Mouse (Mus musculus) forebrain, embryonic 11.5 days (tissue): Measurements from ENCODE around the gene Hectd4. TPM values are rescaled to one million over a fixed set of nuclear protein-coding genes. Genes with fewer than 3 reads are reported as not detected.

Experiments
- ATAC-seq: fragments of 200-750 bp; cut with Nextera tagmentation; replicated peaks from 2 replicates; pipeline ENCODE4 v1.8.0; 2017; ENCODE audit warnings: moderate TSS enrichment; ENCODE audit not compliant: low FRiP score
- DNase-seq: peaks from one replicate; pipeline ENCODE4 v3.0.0-alpha.2; 2017; ENCODE audit warnings: low spot score
- H3K27ac ChIP-seq: fragments of 300-500 bp; sonication (generic); 2 replicates; pipeline ENCODE4 v1.5.1; 2014; ENCODE audit warnings: low read depth, low read length
- H3K27me3 ChIP-seq: fragments of 300-500 bp; sonication (generic); 2 replicates; pipeline ENCODE4 v1.6.1; 2014; ENCODE audit warnings: mild to moderate bottlenecking, low read length, mixed read lengths; ENCODE audit not compliant: control insufficient read depth, insufficient read depth
- H3K36me3 ChIP-seq: fragments of 300-500 bp; sonication (generic); 2 replicates; pipeline ENCODE4 v1.6.1; 2014; ENCODE audit warnings: mild to moderate bottlenecking, low read length, moderate library complexity, mixed read lengths; ENCODE audit not compliant: control insufficient read depth, insufficient read depth
- H3K4me1 ChIP-seq: fragments of 300-500 bp; sonication (generic); replicated peaks from 2 replicates; pipeline ENCODE4 v1.6.1; 2014; ENCODE audit warnings: low read length, mixed read lengths; ENCODE audit not compliant: control insufficient read depth, insufficient read depth
- H3K4me2 ChIP-seq: fragments of 300-500 bp; sonication (generic); 2 replicates; pipeline ENCODE4 v1.6.1; 2014; ENCODE audit warnings: low read depth, mild to moderate bottlenecking, low read length, moderate library complexity, mixed read lengths; ENCODE audit not compliant: severe bottlenecking
- H3K4me3 ChIP-seq: fragments of 300-500 bp; sonication (generic); 2 replicates; pipeline ENCODE4 v1.5.1; 2014; ENCODE audit warnings: low read depth, low read length
- H3K9ac ChIP-seq: fragments of 300-500 bp; sonication (generic); 2 replicates; pipeline ENCODE4 v1.6.1; 2014; ENCODE audit warnings: low read length
- H3K9me3 ChIP-seq: fragments of 300-500 bp; sonication (generic); 2 replicates; pipeline ENCODE4 v1.6.1; 2016; ENCODE audit warnings: low read length, mixed read lengths; ENCODE audit not compliant: control insufficient read depth
- WGBS: fragments of 180-500 bp; shearing (Covaris S2); extraction: QIAGEN DNeasy Blood & Tissue Kit; methylation state at CpG from one replicate; pipeline ENCODE4 v1.1.7; 2014; 5-methylcytosine and 5-hydroxymethylcytosine counted together
- polyA plus RNA-seq: library from polyadenylated mRNA; unstranded; fragments of >200 nt; fragmentation: Nextera tagmentation; extraction: Ambion mirVana; gene quantifications from 2 replicates; pipeline ENCODE4 v1.2.1, GENCODE M21; 2014

Gene Hectd4
- polyA plus RNA-seq, 1 experiment from 2014 or later: 13.4 TPM

- Histone ChIP-seq H3K4me1 (peaks cover 8% of the 10 kb centered on the region; the same call in 1 of the 2 replicates), H3K4me3 (peak overlapping the region; percentile 75), H3K9me3 (no peaks in the 10 kb centered on the region), H3K36me3 (no peaks in the 10 kb centered on the region), H3K27ac (no peak overlapping the region), H3K9ac (no peak overlapping the region), H3K4me2 (peak overlapping the region; percentile 67), H3K27me3 (peaks cover 4% of the 10 kb centered on the region; the same call in 1 of the 2 replicates)
- ATAC-seq: peak; percentile 13; the same call in 1 of the 2 replicates
- 34% methylated on average over 22 of the region's 22 CpGs for WGBS
- DNase-seq: no peak
These were observed 166.3 kb downstream of the Hectd4 start for GRCm38 (mm10) chr5:121386120-121386909.

- no peak overlapping the region for H3K27ac ChIP-seq
- WGBS: 67% methylated on average over 4 of the region's 4 CpGs
- H3K9ac ChIP-seq: no peak overlapping the region
- no peaks in the 10 kb centered on the region for H3K36me3 ChIP-seq
- no peaks in the 10 kb centered on the region for H3K9me3 ChIP-seq
- DNase-seq (no peak), ATAC-seq (no peak)
- H3K4me2 ChIP-seq: no peak overlapping the region
- peaks cover 4% of the 10 kb centered on the region; the same call in 1 of the 2 replicates for H3K27me3 ChIP-seq
- H3K4me3 ChIP-seq: no peak overlapping the region
- peaks cover 8% of the 10 kb centered on the region; the same call in 1 of the 2 replicates for H3K4me1 ChIP-seq
These were observed 167.1 kb downstream of the Hectd4 start for GRCm38 (mm10) chr5:121387126-121387525.

- Histone ChIP-seq H3K27ac (no peak overlapping the region), H3K36me3 (no peaks in the 10 kb centered on the region), H3K4me1 (peaks cover 8% of the 10 kb centered on the region; the same call in 1 of the 2 replicates), H3K27me3 (peaks cover 4% of the 10 kb centered on the region; the same call in 1 of the 2 replicates), H3K4me2 (no peak overlapping the region), H3K9ac (no peak overlapping the region), H3K9me3 (no peaks in the 10 kb centered on the region), H3K4me3 (no peak overlapping the region)
- DNase-seq (no peak), ATAC-seq (no peak)
- 72% methylated on average over 7 of the region's 7 CpGs for WGBS
These were observed 169.1 kb downstream of the Hectd4 start for GRCm38 (mm10) chr5:121389106-121389505.

- H3K36me3 ChIP-seq: no peaks in the 10 kb centered on the region
- no peak overlapping the region for H3K27ac ChIP-seq
- H3K9ac ChIP-seq: no peak overlapping the region
These were observed 169.7 kb downstream of the Hectd4 start for GRCm38 (mm10) chr5:121389691-121390090.

DNA sequence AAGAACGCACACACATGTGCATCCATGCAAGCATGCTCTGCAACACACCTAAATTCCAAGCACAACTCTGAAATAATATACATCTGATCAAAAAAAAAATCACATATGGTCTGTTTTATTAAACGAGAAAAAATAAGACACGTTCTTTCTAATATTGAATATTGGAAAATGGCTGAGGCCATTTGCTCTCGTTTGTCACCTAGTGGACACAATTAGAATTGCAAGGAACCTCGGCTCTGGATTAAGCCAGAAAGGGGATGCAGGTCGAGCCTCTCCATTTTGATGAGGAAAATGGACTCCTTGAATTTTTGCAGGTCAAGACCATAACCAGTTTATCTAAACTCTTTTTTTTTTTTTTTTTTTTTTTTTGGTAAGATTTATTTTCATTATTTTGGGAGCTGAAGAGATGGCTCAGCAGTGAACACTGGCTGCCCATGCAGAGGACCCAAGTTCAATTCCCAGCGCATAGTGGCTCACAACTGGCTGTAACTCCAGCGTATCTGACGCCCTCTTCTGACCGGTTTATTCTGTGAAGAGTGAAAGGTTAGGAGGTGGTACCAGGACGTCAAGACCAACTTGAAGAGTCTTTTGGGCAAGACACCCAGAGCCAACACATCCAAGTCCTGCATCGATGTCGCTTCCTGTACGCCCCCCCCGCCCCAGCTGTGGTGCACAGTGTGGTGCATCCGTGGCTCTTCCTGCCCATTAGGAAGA is 172.8 kb downstream of the Hectd4 start:
- H3K36me3 ChIP-seq: no peaks in the 10 kb centered on the region
- ATAC-seq: no peak
- no peak overlapping the region for H3K4me2 ChIP-seq
- no peak overlapping the region for H3K9ac ChIP-seq
- WGBS: 63% methylated on average over 16 of the region's 16 CpGs
- H3K4me1 ChIP-seq: no peaks in the 10 kb centered on the region
- no peak overlapping the region for H3K4me3 ChIP-seq
- DNase-seq: no peak
- no peaks in the 10 kb centered on the region for H3K27me3 ChIP-seq
- no peaks in the 10 kb centered on the region for H3K9me3 ChIP-seq
- no peak overlapping the region for H3K27ac ChIP-seq

More at GRCm38 (mm10) chr5:121389691-121390090, 169.7 kb downstream of the Hectd4 start:
- DNase-seq (no peak), ATAC-seq (no peak)
- H3K4me3 ChIP-seq: no peak overlapping the region
- H3K4me2 ChIP-seq: no peak overlapping the region
- peaks cover 4% of the 10 kb centered on the region; the same call in 1 of the 2 replicates for H3K4me1 ChIP-seq
- peaks cover 4% of the 10 kb centered on the region; the same call in 1 of the 2 replicates for H3K27me3 ChIP-seq
- H3K9me3 ChIP-seq: no peaks in the 10 kb centered on the region

- 87% methylated on average over 3 of the region's 3 CpGs for WGBS
These were observed 173.4 kb downstream of the Hectd4 start for GRCm38 (mm10) chr5:121393402-121393801.

DNA sequence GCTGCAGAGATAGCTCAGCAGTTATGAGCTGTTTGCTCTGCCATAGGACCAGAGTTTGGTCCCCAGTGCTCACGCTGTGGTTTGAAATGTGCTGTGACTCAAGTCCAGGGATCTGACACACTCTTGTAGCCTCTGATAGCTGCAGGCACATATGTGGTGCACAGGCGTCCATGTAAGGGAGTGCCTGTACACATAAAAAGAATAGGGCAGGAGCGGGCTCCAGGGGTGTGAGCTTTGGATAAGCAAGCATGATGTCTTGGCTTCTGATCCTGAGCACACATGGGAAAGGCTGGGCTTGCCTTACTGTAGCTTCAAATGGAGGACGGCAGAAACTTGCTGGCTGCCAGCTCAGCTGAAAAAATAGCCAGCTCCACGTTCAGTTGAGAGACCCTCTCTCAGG is 175.6 kb downstream of the Hectd4 start:
- WGBS: 84% methylated on average over 5 of the region's 5 CpGs

More at GRCm38 (mm10) chr5:121393402-121393801, 173.4 kb downstream of the Hectd4 start:
- H3K9ac ChIP-seq: no peak overlapping the region
- no peak overlapping the region for H3K27ac ChIP-seq
- ATAC-seq: no peak
- no peak overlapping the region for H3K4me3 ChIP-seq
- H3K27me3 ChIP-seq: no peaks in the 10 kb centered on the region
- H3K36me3 ChIP-seq: no peaks in the 10 kb centered on the region
- H3K4me2 ChIP-seq: no peak overlapping the region
- DNase-seq: no peak
- H3K9me3 ChIP-seq: no peaks in the 10 kb centered on the region
- no peaks in the 10 kb centered on the region for H3K4me1 ChIP-seq

DNA sequence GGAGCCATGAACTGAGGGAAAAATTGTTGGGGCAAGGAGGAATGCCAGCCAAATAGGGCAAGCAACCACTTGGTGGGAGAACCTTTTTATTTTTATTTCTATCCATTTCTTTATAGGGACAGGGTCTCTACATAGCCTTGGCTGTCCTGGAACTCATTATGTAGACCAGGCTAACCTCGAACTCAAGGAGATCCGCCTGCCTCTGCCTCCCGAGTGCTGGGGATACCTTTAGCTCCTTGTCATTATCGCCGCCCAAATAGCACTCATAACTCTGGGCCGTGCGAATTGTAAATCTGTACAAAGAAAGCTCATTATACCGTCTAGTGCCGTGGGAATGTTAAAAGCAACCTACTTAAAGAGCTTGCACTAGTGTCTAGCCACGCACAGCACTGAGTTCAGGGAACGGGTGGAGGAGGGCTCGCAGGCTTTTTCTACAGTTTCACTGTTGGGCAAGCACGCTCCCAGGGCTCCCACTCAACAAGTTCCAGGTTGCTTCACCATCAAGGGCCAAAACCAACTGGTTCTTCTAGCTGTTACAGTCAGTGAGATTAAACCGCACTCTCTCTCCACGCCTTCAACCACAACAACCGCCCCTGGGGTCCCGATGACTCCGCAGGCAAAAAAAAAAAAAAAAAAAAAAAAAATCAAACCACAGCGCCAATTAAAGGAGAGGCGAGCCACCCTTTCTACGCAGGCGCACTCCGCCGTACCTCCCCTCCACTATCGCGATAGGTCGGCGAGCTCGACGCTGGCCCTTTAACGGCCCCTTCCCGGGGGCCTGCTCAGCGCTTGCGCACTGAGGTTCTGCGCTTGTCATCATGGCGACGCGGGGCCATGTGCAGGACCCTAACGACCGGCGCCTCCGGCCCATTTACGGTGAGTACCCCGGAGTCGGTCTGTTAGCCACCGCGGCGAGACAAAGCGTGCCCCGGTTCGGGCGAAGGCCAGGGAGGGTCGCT is 177.4 kb downstream of the Hectd4 start, which contains the start of gene Naa25:
Gene Naa25, plus strand, starts transcription at position 750 of the 959 bp plus-strand sequence.
- Histone ChIP-seq H3K27me3 (no peaks in the 10 kb centered on the region), H3K9me3 (no peaks in the 10 kb centered on the region), H3K27ac (peak within 1 kb of the TSS; percentile 58; the same call in 1 of the 2 replicates), H3K36me3 (no peaks in the 10 kb centered on the region), H3K4me1 (0 out of 2 replicates have a peak, but pooled peaks cover 2% of the 10 kb centered on the region), H3K9ac (peak within 1 kb of the TSS; percentile 87), H3K4me3 (peak within 1 kb of the TSS; percentile 96), H3K4me2 (peak within 1 kb of the TSS; percentile 88)
- peak; percentile 95 for ATAC-seq
- DNase-seq: peak; percentile 97
- WGBS: 10% methylated on average over 52 of the region's 53 CpGs

More for the DNA sequence above, 175.6 kb downstream of the Hectd4 start:
- H3K4me1 ChIP-seq: 0 out of 2 replicates have a peak, but pooled peaks cover 2% of the 10 kb centered on the region
- H3K9ac ChIP-seq: no peak overlapping the region
- no peaks in the 10 kb centered on the region for H3K9me3 ChIP-seq
- DNase-seq (no peak), ATAC-seq (no peak)
- no peak overlapping the region for H3K27ac ChIP-seq
- H3K36me3 ChIP-seq: no peaks in the 10 kb centered on the region
- H3K27me3 ChIP-seq: no peaks in the 10 kb centered on the region
- no peak overlapping the region for H3K4me2 ChIP-seq
- H3K4me3 ChIP-seq: no peak overlapping the region
